Mouse (Mus musculus) cerebellum, postnatal 10 days (tissue): ENCODE measurements at regions not wholly inside any gene's neighbourhood (a gene's known extent, or its start where the extent isn't known, plus 50 kb on each side); places are given as distances from the start of the nearest gene placed in this dataset.

Experiments used
- DNase-seq, 2 experiments: peaks; one replicate each; pipeline ENCODE4 v3.0.0; 2021; ENCODE audit warnings: mixed read lengths in 2 of 2

DNA sequence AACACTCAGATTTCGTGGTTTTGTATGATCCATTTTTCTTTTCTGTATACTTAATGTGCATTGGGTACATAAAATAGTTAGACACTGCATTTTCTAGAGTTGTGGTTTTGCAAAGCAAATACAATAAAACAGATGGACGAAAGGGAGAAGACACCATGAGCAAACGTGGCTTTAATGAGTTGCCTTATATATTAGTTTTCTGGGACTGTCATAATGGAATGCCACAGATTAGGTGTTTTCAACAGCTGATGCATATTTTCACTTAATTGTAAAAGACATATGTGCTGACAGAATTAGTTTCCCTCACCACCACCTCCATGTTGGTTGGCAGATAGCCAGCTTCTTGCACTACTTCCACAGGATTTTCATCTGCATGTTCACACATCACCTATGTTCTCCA, 1607.9 kb downstream of the Hace1 start:
- peak; percentile 4 to 9 for DNase-seq

DNA sequence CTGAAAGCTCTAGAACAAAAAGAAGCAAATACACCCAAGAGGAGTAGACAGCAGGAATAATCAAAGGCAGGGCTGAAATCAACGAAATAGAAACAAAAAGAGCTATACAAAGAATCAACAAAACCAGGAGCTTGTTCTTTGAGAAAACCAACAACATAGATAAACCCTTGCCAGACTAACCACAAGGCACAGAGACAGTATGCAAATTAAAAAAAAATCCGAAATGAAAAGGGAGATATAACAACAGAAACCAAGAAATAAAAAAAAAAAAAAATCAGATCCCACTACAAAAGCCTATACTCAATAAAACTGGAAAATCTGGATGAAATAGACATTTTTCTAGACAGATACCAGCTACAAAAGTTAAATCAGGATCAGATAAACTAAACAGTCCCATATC, 1638.6 kb downstream of the Hace1 start:
- no peak for DNase-seq

DNA sequence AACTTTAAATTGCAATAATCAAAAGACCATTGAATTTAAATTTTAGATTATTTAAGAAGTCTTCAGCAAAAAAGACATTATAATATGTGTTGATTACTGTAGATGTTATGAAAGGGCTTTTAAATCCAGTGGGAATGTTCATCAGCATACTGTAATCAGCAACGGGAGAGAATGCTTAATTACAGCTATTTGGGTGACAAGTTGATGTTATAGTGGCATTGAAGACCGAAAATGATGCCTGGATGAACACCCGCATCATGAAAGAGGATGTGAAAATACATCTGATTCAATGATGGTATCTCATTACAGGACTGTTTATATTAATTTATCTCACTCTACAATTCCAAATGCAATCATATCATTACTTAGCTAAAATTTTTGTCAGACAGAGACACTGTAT, 1685.4 kb downstream of the Hace1 start:
- no peak for DNase-seq

DNA sequence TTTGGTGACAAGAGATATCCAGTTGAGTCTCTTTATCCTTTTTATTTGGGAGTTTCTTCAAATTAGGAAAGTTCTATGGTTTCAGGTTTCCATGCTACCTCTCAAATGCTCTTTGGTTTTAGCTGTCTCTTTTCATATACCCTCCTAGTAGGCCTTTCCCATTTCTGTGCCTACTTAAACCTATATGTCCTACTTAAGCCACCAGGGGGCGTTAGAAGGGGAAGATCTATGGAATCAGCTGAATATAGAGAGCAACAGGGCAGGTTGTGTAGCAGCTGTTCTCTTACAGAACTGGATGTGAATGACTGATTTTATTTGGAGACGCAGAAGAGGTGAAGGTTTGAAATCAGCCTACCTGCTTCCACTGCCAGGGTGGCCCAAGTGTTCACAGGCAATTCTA, 1708.1 kb downstream of the Hace1 start:
- peak in 1 of 2 experiments; percentile 10 for DNase-seq

DNA sequence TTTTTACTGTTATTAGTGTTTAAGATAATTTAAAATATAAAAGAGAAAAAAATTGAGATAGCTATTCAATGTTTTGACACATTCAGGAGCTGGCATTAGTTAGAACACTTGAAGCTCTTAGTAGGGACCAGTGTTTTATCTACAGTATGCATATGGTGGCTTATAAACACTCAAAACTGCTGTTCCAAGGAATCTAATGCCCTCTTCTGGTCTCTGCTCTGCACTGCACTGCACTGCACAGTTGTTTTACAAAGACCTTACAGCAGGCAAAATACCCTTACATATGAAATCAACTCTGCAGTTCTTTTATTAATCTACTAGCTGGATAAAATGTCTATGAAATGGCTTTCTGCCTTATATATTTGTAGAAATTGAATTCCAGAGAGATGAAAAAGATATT, 1722.5 kb downstream of the Hace1 start:
- no peak for DNase-seq
